Mouse (Mus musculus): Measurements from ENCODE around the gene Gm17727. TPM values are rescaled to one million over a fixed set of nuclear protein-coding genes. Genes with fewer than 3 reads are reported as not detected.
"Not testable (repeated sequence)": the region's sequence is repeated elsewhere in the genome, so short reads cannot be mapped to it uniquely, and the experiment has no call there.

Gene Gm17727
- not detected in 2 replicates for polyA plus RNA-seq (2015; fragmentation: Nextera tagmentation; extraction: Ambion mirVana)

GRCm38 (mm10) chr9:35778009-35778408, at the start of gene Gm17727:
Gm17727 (minus strand) TSS chr9:35778109.
- H3K27ac ChIP-seq: no peak within 1 kb of the TSS
- ATAC-seq (replicated peaks; ENCODE audit: low FRiP score, low read depth) (no peak), DNase-seq (ENCODE audit: low spot score) (no peak)
- H3K4me1 ChIP-seq (replicated peaks; ENCODE audit: insufficient read depth, low read length): no peaks in the 10 kb centered on the region
- H3K9me3 ChIP-seq (replicated peaks; ENCODE audit: low read length): no peaks in the 10 kb centered on the region
- H3K9ac ChIP-seq (ENCODE audit: low read depth, low read length): no peak within 1 kb of the TSS
- TF ChIP-seq CTCF (IDR thresholded peaks at IDR 0.05; ENCODE audit: low read depth): no peak
- H3K27me3 ChIP-seq (ENCODE audit: insufficient read depth, low read length): no peaks in the 10 kb centered on the region
- 60% methylated on average over 3 of the region's 3 CpGs for WGBS
- H3K36me3 ChIP-seq (ENCODE audit: insufficient read depth, low read length): no peaks in the 10 kb centered on the region
- no peak within 1 kb of the TSS for H3K4me2 ChIP-seq (ENCODE audit: low read length)
- H3K4me3 ChIP-seq (replicated peaks; ENCODE audit: low read depth, low read length): no peak within 1 kb of the TSS

- H3K4me1 ChIP-seq (replicated peaks; ENCODE audit: insufficient read depth, low read length); H3K27me3 ChIP-seq (ENCODE audit: insufficient read depth, low read length); DNase-seq (ENCODE audit: low spot score); H3K4me2 ChIP-seq (ENCODE audit: low read length); H3K27ac ChIP-seq; ATAC-seq (replicated peaks; ENCODE audit: low FRiP score, low read depth); H3K9ac ChIP-seq (ENCODE audit: low read depth, low read length); H3K9me3 ChIP-seq (replicated peaks; ENCODE audit: low read length); H3K36me3 ChIP-seq (ENCODE audit: insufficient read depth, low read length); H3K4me3 ChIP-seq (replicated peaks; ENCODE audit: low read depth, low read length): not testable (repeated sequence)
- WGBS: 94% methylated on average over 15 of the region's 15 CpGs
Measured at GRCm38 (mm10) chr9:35817881-35818280, 40.0 kb upstream of the Gm17727 start.

- no peak for DNase-seq (ENCODE audit: low spot score)
- no peak for ATAC-seq (replicated peaks; ENCODE audit: low FRiP score, low read depth)
Measured at GRCm38 (mm10) chr9:35798146-35798545, 20.2 kb upstream of the Gm17727 start.

GRCm38 (mm10) chr9:35790001-35790400, 12.1 kb upstream of the Gm17727 start, which contains the start of the genes Gm27235 and D730048I06Rik:
Gm27235 (minus strand) TSS chr9:35790101.
D730048I06Rik (minus strand) TSS chr9:35790112.
- DNase-seq (ENCODE audit: low spot score): no peak
- H3K4me1 ChIP-seq (replicated peaks; ENCODE audit: insufficient read depth, low read length): no peaks in the 10 kb centered on the region
- H3K27me3 ChIP-seq (ENCODE audit: insufficient read depth, low read length): no peaks in the 10 kb centered on the region
- 90% methylated on average over 3 of the region's 3 CpGs for WGBS
- no peak within 1 kb of the TSS for H3K27ac ChIP-seq
- H3K4me2 ChIP-seq (ENCODE audit: low read length): no peak within 1 kb of the TSS
- H3K9ac ChIP-seq (ENCODE audit: low read depth, low read length): no peak within 1 kb of the TSS
- H3K4me3 ChIP-seq (replicated peaks; ENCODE audit: low read depth, low read length): no peak within 1 kb of the TSS
- no peaks in the 10 kb centered on the region for H3K9me3 ChIP-seq (replicated peaks; ENCODE audit: low read length)
- H3K36me3 ChIP-seq (ENCODE audit: insufficient read depth, low read length): no peaks in the 10 kb centered on the region
- TF ChIP-seq CTCF (IDR thresholded peaks at IDR 0.05; ENCODE audit: low read depth): no peak
- no peak for ATAC-seq (replicated peaks; ENCODE audit: low FRiP score, low read depth)

More at GRCm38 (mm10) chr9:35798146-35798545, 20.2 kb upstream of the Gm17727 start:
- Histone ChIP-seq H3K4me1 (replicated peaks; ENCODE audit: insufficient read depth, low read length) (no peaks in the 10 kb centered on the region), H3K27ac (no peak overlapping the region), H3K36me3 (ENCODE audit: insufficient read depth, low read length) (no peaks in the 10 kb centered on the region), H3K9ac (ENCODE audit: low read depth, low read length) (no peak overlapping the region), H3K4me3 (replicated peaks; ENCODE audit: low read depth, low read length) (no peak overlapping the region), H3K4me2 (ENCODE audit: low read length) (no peak overlapping the region), H3K9me3 (replicated peaks; ENCODE audit: low read length) (no peaks in the 10 kb centered on the region), H3K27me3 (ENCODE audit: insufficient read depth, low read length) (no peaks in the 10 kb centered on the region)
- TF ChIP-seq CTCF (IDR thresholded peaks at IDR 0.05; ENCODE audit: low read depth): no peak

- Histone ChIP-seq H3K36me3 (ENCODE audit: insufficient read depth, low read length) (no peaks in the 10 kb centered on the region), H3K9ac (ENCODE audit: low read depth, low read length) (no peak overlapping the region), H3K9me3 (replicated peaks; ENCODE audit: low read length) (no peaks in the 10 kb centered on the region), H3K4me3 (replicated peaks; ENCODE audit: low read depth, low read length) (no peak overlapping the region), H3K4me2 (ENCODE audit: low read length) (no peak overlapping the region), H3K27ac (no peak overlapping the region), H3K4me1 (replicated peaks; ENCODE audit: insufficient read depth, low read length) (no peaks in the 10 kb centered on the region), H3K27me3 (ENCODE audit: insufficient read depth, low read length) (no peaks in the 10 kb centered on the region)
- DNase-seq (ENCODE audit: low spot score) (no peak), ATAC-seq (replicated peaks; ENCODE audit: low FRiP score, low read depth) (no peak)
- TF ChIP-seq CTCF (IDR thresholded peaks at IDR 0.05; ENCODE audit: low read depth): no peak
Measured at GRCm38 (mm10) chr9:35756843-35757242, 21.1 kb downstream of the Gm17727 start.

- no peak for TF ChIP-seq CTCF (IDR thresholded peaks at IDR 0.05; ENCODE audit: low read depth)
- H3K4me1 ChIP-seq (replicated peaks; ENCODE audit: insufficient read depth, low read length): no peaks in the 10 kb centered on the region
- no peak within 1 kb of the TSS for H3K27ac ChIP-seq
- H3K9me3 ChIP-seq (replicated peaks; ENCODE audit: low read length): no peaks in the 10 kb centered on the region
- no peak within 1 kb of the TSS for H3K4me3 ChIP-seq (replicated peaks; ENCODE audit: low read depth, low read length)
- ATAC-seq (replicated peaks; ENCODE audit: low FRiP score, low read depth): no peak
- H3K36me3 ChIP-seq (ENCODE audit: insufficient read depth, low read length): no peaks in the 10 kb centered on the region
- H3K27me3 ChIP-seq (ENCODE audit: insufficient read depth, low read length): no peaks in the 10 kb centered on the region
- DNase-seq (ENCODE audit: low spot score): no peak
- no peak within 1 kb of the TSS for H3K9ac ChIP-seq (ENCODE audit: low read depth, low read length)
- H3K4me2 ChIP-seq (ENCODE audit: low read length): no peak within 1 kb of the TSS
Measured at GRCm38 (mm10) chr9:35740749-35741148, 37.2 kb downstream of the Gm17727 start, which contains the start of gene Gm17677. Gm17677 (plus strand) TSS chr9:35741049.

Other genes starting within 250 kb of the Gm17727 start
- 0.96 and 0.97 TPM in 2 replicates for gene Ddx25, start 219.6 kb downstream of the Gm17727 start, polyA plus RNA-seq (2015; fragmentation: Nextera tagmentation; extraction: Ambion mirVana)
- 20.0 and 20.2 TPM in 2 replicates for gene Pus3, start 219.5 kb downstream of the Gm17727 start, polyA plus RNA-seq (2015; fragmentation: Nextera tagmentation; extraction: Ambion mirVana)
- gene Pate2, start 207.8 kb downstream of the Gm17727 start, polyA plus RNA-seq (2015; fragmentation: Nextera tagmentation; extraction: Ambion mirVana): 0.28 and 0.36 TPM in 2 replicates
- gene Hyls1, start 207.7 kb downstream of the Gm17727 start, polyA plus RNA-seq (2015; fragmentation: Nextera tagmentation; extraction: Ambion mirVana): 7.6 and 8.1 TPM in 2 replicates
- not detected in 2 replicates for gene Pate4, start 166.2 kb downstream of the Gm17727 start, polyA plus RNA-seq (2015; fragmentation: Nextera tagmentation; extraction: Ambion mirVana)
- not detected in 2 replicates for gene Pate3, start 129.9 kb downstream of the Gm17727 start, polyA plus RNA-seq (2015; fragmentation: Nextera tagmentation; extraction: Ambion mirVana)
- not detected in 2 replicates for gene Pate1, start 90.7 kb downstream of the Gm17727 start, polyA plus RNA-seq (2015; fragmentation: Nextera tagmentation; extraction: Ambion mirVana)
- not detected in 2 replicates for gene Gm17677, start 37.1 kb downstream of the Gm17727 start, polyA plus RNA-seq (2015; fragmentation: Nextera tagmentation; extraction: Ambion mirVana)
- not detected in 2 replicates for gene Gm27235, start 12.0 kb upstream of the Gm17727 start, polyA plus RNA-seq (2015; fragmentation: Nextera tagmentation; extraction: Ambion mirVana)
- gene D730048I06Rik, start 12.0 kb upstream of the Gm17727 start, polyA plus RNA-seq (2015; fragmentation: Nextera tagmentation; extraction: Ambion mirVana): 0.17 and 0.36 TPM in 2 replicates
- not detected in 2 replicates for gene 9230110F15Rik, start 66.0 kb upstream of the Gm17727 start, polyA plus RNA-seq (2015; fragmentation: Nextera tagmentation; extraction: Ambion mirVana)
- gene 9230113P08Rik, start 130.3 kb upstream of the Gm17727 start, polyA plus RNA-seq (2015; fragmentation: Nextera tagmentation; extraction: Ambion mirVana): not detected in 2 replicates

Data from kidney, postnatal 0 days (tissue).